Mouse (Mus musculus) neutrophil, adult 65 days (primary cell): ENCODE results near the gene Pphln1. TPM values are rescaled to one million over a fixed set of nuclear protein-coding genes. Genes with fewer than 3 reads are reported as not detected.

ENCODE experiments used
- total RNA-seq: library from RNA; stranded (reverse); gene quantifications from 2 replicates; pipeline ENCODE4 v1.2.4, GENCODE M21; 2023

Pphln1 gene
- total RNA-seq: 41.6 and 43.4 TPM in 2 replicates

GRCm38 (mm10) chr15:93397826-93398698, at the start of gene Pphln1, which contains the start of gene Zcrb1:
Pphln1 (plus strand) TSS chr15:93398350.
Zcrb1 (minus strand) TSS chr15:93398334.

Other genes starting within 250 kb of the Pphln1 start
- gene Gxylt1, start 123.2 kb upstream of the Pphln1 start, total RNA-seq: 31.1 and 42.4 TPM in 2 replicates
- gene Yaf2, start 61.4 kb upstream of the Pphln1 start, total RNA-seq: 24.6 and 27.5 TPM in 2 replicates
- gene Zcrb1, start within 50 bp of the Pphln1 start, total RNA-seq: 68.4 and 98.0 TPM in 2 replicates
- gene Prickle1, start 197.5 kb downstream of the Pphln1 start, total RNA-seq: 0.09 and 0.19 TPM in 2 replicates